In the genomic region with DNA sequence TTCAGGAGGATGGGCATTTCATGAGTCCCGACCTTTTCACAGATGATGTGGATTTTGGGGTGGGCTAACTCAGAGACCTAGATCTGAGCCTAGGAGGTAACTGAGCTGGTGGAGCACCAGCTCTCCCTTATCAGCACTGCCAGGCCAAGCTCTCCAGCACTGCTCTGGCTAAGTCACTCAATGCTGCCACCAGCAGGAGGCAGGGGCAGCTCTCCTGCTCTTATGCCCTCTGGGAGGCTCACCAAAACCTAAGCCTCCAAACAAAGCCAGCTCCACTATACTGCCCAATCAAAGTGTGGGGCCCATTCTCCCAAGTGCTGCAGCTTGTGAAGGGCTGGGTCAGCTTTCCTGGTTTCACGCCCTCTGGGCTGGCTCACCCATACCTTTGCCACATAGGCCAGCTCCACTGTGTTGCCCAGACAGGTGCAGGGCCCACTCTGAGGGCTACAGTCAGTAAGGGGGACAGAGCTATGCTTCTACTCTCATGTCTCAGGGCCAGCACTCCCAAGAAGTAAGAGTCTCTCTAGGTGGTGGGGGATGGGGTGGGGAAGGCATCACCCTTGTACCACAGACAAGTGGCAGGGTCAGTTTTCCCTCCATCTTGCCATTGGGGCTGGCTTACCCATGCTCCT, we compare ENCODE assay signal across 19 mouse cellular contexts. TPM values are rescaled to one million over a fixed set of nuclear protein-coding genes. Genes with fewer than 3 reads are reported as not detected.
DNase-seq lines count a peak whose midpoint lies in the region; ATAC-seq and TF ChIP-seq lines count a peak whose summit lies in the region.
"Had no signal": no experiment of that assay in that cellular context is flagged by ENCODE, and none has a peak within 500 bp of the region (broad histone marks: within the 10 kb centered on the region; RNA-seq: fewer than 3 reads in every experiment).

No protein-coding gene starts in this region.

- no peak overlapping the region for H3K9ac ChIP-seq in heart, postnatal 0 days (replicated peaks; ENCODE audit: low read depth, low read length)
- no peak overlapping the region for H3K9ac ChIP-seq in liver, embryonic 11.5 days (ENCODE audit: low read depth, low read length)
- H3K9ac ChIP-seq in stomach, postnatal 0 days (ENCODE audit: low read length): peak overlapping the region; percentile 18; the same call in 1 of the 2 replicates
- H3K9ac ChIP-seq: hindbrain, embryonic 12.5 days; neural tube, embryonic 13.5 days had no signal

- H3K27ac ChIP-seq in heart, postnatal 0 days (ENCODE audit: low read depth): no peak overlapping the region
- H3K27ac ChIP-seq in thymus, adult 2 months (ENCODE audit: control insufficient read depth, insufficient read depth, low read length): no peak overlapping the region
- no peak overlapping the region for H3K27ac ChIP-seq in liver, embryonic 11.5 days (ENCODE audit: low read depth, low read length)
- no peak overlapping the region for H3K27ac ChIP-seq in stomach, postnatal 0 days (replicated peaks)
- H3K27ac ChIP-seq: heart, embryonic 10.5 days; hindbrain, embryonic 12.5 days; neural tube, embryonic 13.5 days had no signal

- no peak for TF ChIP-seq EP300 in heart, postnatal 0 days (IDR thresholded peaks at IDR 0.05; ENCODE audit: low read depth)
- no peak for TF ChIP-seq EP300 in stomach, postnatal 0 days (optimal IDR thresholded peaks at IDR 0.05)

- no peaks in the 10 kb centered on the region for H3K4me1 ChIP-seq in heart, postnatal 0 days (ENCODE audit: control insufficient read depth, insufficient read depth)
- no peaks in the 10 kb centered on the region for H3K4me1 ChIP-seq in thymus, adult 2 months (replicated peaks; ENCODE audit: control insufficient read depth, insufficient read depth, low read length)
- 0 out of 2 replicates have a peak, but pooled peaks cover 3% of the 10 kb centered on the region for H3K4me1 ChIP-seq in liver, embryonic 11.5 days (replicated peaks; ENCODE audit: control insufficient read depth, insufficient read depth, low read length)
- H3K4me1 ChIP-seq in stomach, postnatal 0 days (replicated peaks; ENCODE audit: control insufficient read depth, insufficient read depth): no peaks in the 10 kb centered on the region
- H3K4me1 ChIP-seq: hindbrain, embryonic 12.5 days; neural tube, embryonic 13.5 days had no signal

- peak; percentile 41 for TF ChIP-seq CTCF in heart, postnatal 0 days (IDR thresholded peaks at IDR 0.05; ENCODE audit: low read depth)
- TF ChIP-seq CTCF in thymus, adult 2 months (IDR thresholded peaks at IDR 0.05; ENCODE audit: borderline replicate concordance, control insufficient read depth, extremely low read depth, insufficient read depth, low read length, poor library complexity): no peak
- TF ChIP-seq CTCF in stomach, postnatal 0 days (IDR thresholded peaks at IDR 0.05; ENCODE audit: low read depth): peak; percentile 53

- intact Hi-C loops in heart, postnatal 14 days (cut with DNase I): no loop called here

- DNase-seq in heart, postnatal 0 days (ENCODE audit: low spot score): no peak
- DNase-seq in heart, postnatal 14 days: no peak
- peak; percentile 19 for DNase-seq in thymus, postnatal 4 days
- DNase-seq in thymus, adult 2 months: no peak
- DNase-seq in liver, embryonic 11.5 days (ENCODE audit: low spot score): no peak
- DNase-seq in stomach, postnatal 0 days (ENCODE audit: low spot score): peak; percentile 44
- DNase-seq in left cerebral cortex, adult 9 months (ENCODE audit: low spot score in 2 of 2): no peak
- DNase-seq in right cerebral cortex, postnatal 10 days (ENCODE audit: low spot score in 2 of 2): no peak
- DNase-seq: adrenal gland, adult 8-10 months; cerebellum, adult 18-20 months; kidney, adult 8-10 months; layer of hippocampus, adult 9-11 months; left cerebral cortex, postnatal 4 days; lung, postnatal 10 days; right cerebral cortex, adult 18-20 months had no signal

- no peaks in the 10 kb centered on the region for H3K27me3 ChIP-seq in heart, postnatal 0 days (ENCODE audit: control insufficient read depth, insufficient read depth, low read length)
- no peaks in the 10 kb centered on the region for H3K27me3 ChIP-seq in thymus, adult 2 months (ENCODE audit: control insufficient read depth, insufficient read depth, low read length)
- H3K27me3 ChIP-seq in liver, embryonic 11.5 days (replicated peaks; ENCODE audit: control insufficient read depth, insufficient read depth, low read length): no peaks in the 10 kb centered on the region
- no peaks in the 10 kb centered on the region for H3K27me3 ChIP-seq in stomach, postnatal 0 days (ENCODE audit: control insufficient read depth, insufficient read depth, low read length)
- H3K27me3 ChIP-seq: hindbrain, embryonic 12.5 days; neural tube, embryonic 13.5 days; Patski had no signal

- ATAC-seq in heart, postnatal 0 days (ENCODE audit: insufficient read depth, low read depth): no peak
- peak; percentile 87 for ATAC-seq in liver, embryonic 11.5 days (replicated peaks; ENCODE audit: low FRiP score)
- ATAC-seq in stomach, postnatal 0 days (ENCODE audit: low FRiP score, low TSS enrichment): peak; percentile 52; the same call in 1 of the 2 replicates
- ATAC-seq: Patski had no signal

- H3K36me3 ChIP-seq in heart, postnatal 0 days (replicated peaks; ENCODE audit: control insufficient read depth, insufficient read depth, low read length): no peaks in the 10 kb centered on the region
- H3K36me3 ChIP-seq in thymus, adult 2 months (ENCODE audit: control insufficient read depth, insufficient read depth, low read length): no peaks in the 10 kb centered on the region
- no peaks in the 10 kb centered on the region for H3K36me3 ChIP-seq in liver, embryonic 11.5 days (ENCODE audit: control insufficient read depth, insufficient read depth, low read length)
- no peaks in the 10 kb centered on the region for H3K36me3 ChIP-seq in stomach, postnatal 0 days (ENCODE audit: control insufficient read depth, insufficient read depth, low read length)
- H3K36me3 ChIP-seq: heart, embryonic 10.5 days; hindbrain, embryonic 12.5 days; neural tube, embryonic 13.5 days had no signal

- 79% methylated on average over 2 of the region's 2 CpGs for WGBS in heart, postnatal 0 days
- WGBS in thymus, adult 2 months: 84% methylated on average over 2 of the region's 2 CpGs
- 65% methylated on average over 2 of the region's 2 CpGs for WGBS in liver, embryonic 11.5 days
- 76% methylated on average over 2 of the region's 2 CpGs for WGBS in stomach, postnatal 0 days

- no peak for TF ChIP-seq POLR2A in thymus, adult 2 months (IDR thresholded peaks at IDR 0.05; ENCODE audit: control insufficient read depth, extremely low read depth, insufficient read depth, low read length, poor library complexity)

- H3K4me3 ChIP-seq in heart, postnatal 0 days (ENCODE audit: low read depth, low read length): no peak overlapping the region
- H3K4me3 ChIP-seq in thymus, adult 2 months (ENCODE audit: control insufficient read depth, insufficient read depth, low read length): no peak overlapping the region
- no peak overlapping the region for H3K4me3 ChIP-seq in liver, embryonic 11.5 days (ENCODE audit: low read depth, low read length)
- no peak overlapping the region for H3K4me3 ChIP-seq in stomach, postnatal 0 days (ENCODE audit: low read depth, low read length)
- H3K4me3 ChIP-seq: heart, embryonic 10.5 days; hindbrain, embryonic 12.5 days; neural tube, embryonic 13.5 days had no signal

- no peak overlapping the region for H3K4me2 ChIP-seq in heart, postnatal 0 days (ENCODE audit: low read depth, low read length)
- no peak overlapping the region for H3K4me2 ChIP-seq in liver, embryonic 11.5 days
- H3K4me2 ChIP-seq in stomach, postnatal 0 days (replicated peaks; ENCODE audit: low read depth): no peak overlapping the region
- H3K4me2 ChIP-seq: hindbrain, embryonic 12.5 days; neural tube, embryonic 13.5 days had no signal

- H3K9me3 ChIP-seq in heart, postnatal 0 days (replicated peaks; ENCODE audit: control insufficient read depth, low read length): no peaks in the 10 kb centered on the region
- no peaks in the 10 kb centered on the region for H3K9me3 ChIP-seq in liver, embryonic 11.5 days (ENCODE audit: control insufficient read depth, low read length)
- H3K9me3 ChIP-seq in stomach, postnatal 0 days (ENCODE audit: control insufficient read depth, low read length): no peaks in the 10 kb centered on the region
- H3K9me3 ChIP-seq: heart, embryonic 10.5 days; hindbrain, embryonic 12.5 days; neural tube, embryonic 13.5 days had no signal

RNA-seq across cellular contexts. Expression of a gene that starts 9.8 kb away (rescaled TPM):
- total RNA-seq in heart, postnatal 0 days (2014; rRNA removed; ENCODE audit: low replicate concordance): 31.0 and 31.9 TPM in 2 replicates
- 157 and 172 TPM in 2 replicates for polyA plus RNA-seq in heart, postnatal 0 days (2015; fragmentation: Nextera tagmentation; extraction: Ambion mirVana)
- 10 to 100 TPM; 69.4 to 74.7 TPM for total RNA-seq in heart, postnatal 14 days (2021)
- 5.4 and 6.9 TPM in 2 replicates for polyA plus RNA-seq in thymus, adult 2 months (2012; rRNA removed)
- polyA plus RNA-seq in liver, embryonic 11.5 days (2014; fragmentation: Nextera tagmentation; extraction: Ambion mirVana): 317 and 327 TPM in 2 replicates
- 161 and 203 TPM in 2 replicates for polyA plus RNA-seq in stomach, postnatal 0 days (2015; fragmentation: Nextera tagmentation; extraction: Ambion mirVana)

RNA-seq across cellular contexts. Expression of a gene that starts 29.8 kb away (rescaled TPM):
- 69.9 and 129 TPM in 2 replicates for total RNA-seq in heart, postnatal 0 days (2014; rRNA removed; ENCODE audit: low replicate concordance)
- 33.9 and 43.0 TPM in 2 replicates for polyA plus RNA-seq in heart, postnatal 0 days (2015; fragmentation: Nextera tagmentation; extraction: Ambion mirVana)
- total RNA-seq in heart, postnatal 14 days (2021): 10 to 100 TPM; 41.1 to 42.8 TPM
- polyA plus RNA-seq in thymus, adult 2 months (2012; rRNA removed): 2.5 and 3.4 TPM in 2 replicates
- 44.9 and 47.7 TPM in 2 replicates for polyA plus RNA-seq in liver, embryonic 11.5 days (2014; fragmentation: Nextera tagmentation; extraction: Ambion mirVana)
- polyA plus RNA-seq in stomach, postnatal 0 days (2015; fragmentation: Nextera tagmentation; extraction: Ambion mirVana): 21.4 and 25.1 TPM in 2 replicates

RNA-seq across cellular contexts. Expression of a gene that starts 33.9 kb away (rescaled TPM):
- 7.0 and 13.1 TPM in 2 replicates for total RNA-seq in heart, postnatal 0 days (2014; rRNA removed; ENCODE audit: low replicate concordance)
- 43.3 and 45.7 TPM in 2 replicates for polyA plus RNA-seq in heart, postnatal 0 days (2015; fragmentation: Nextera tagmentation; extraction: Ambion mirVana)
- 10 to 100 TPM; 19.1 to 20.2 TPM for total RNA-seq in heart, postnatal 14 days (2021)
- polyA plus RNA-seq in thymus, adult 2 months (2012; rRNA removed): 4.0 and 4.8 TPM in 2 replicates
- 67.9 and 68.1 TPM in 2 replicates for polyA plus RNA-seq in liver, embryonic 11.5 days (2014; fragmentation: Nextera tagmentation; extraction: Ambion mirVana)
- polyA plus RNA-seq in stomach, postnatal 0 days (2015; fragmentation: Nextera tagmentation; extraction: Ambion mirVana): 29.4 and 32.0 TPM in 2 replicates

RNA-seq across cellular contexts. Expression of a gene that starts 45.5 kb away (rescaled TPM):
- total RNA-seq in heart, postnatal 0 days (2014; rRNA removed; ENCODE audit: low replicate concordance): 42.6 and 55.0 TPM in 2 replicates
- polyA plus RNA-seq in heart, postnatal 0 days (2015; fragmentation: Nextera tagmentation; extraction: Ambion mirVana): 9.6 and 12.9 TPM in 2 replicates
- total RNA-seq in heart, postnatal 14 days (2021): 100 to 1,000 TPM; 110 to 118 TPM
- polyA plus RNA-seq in thymus, adult 2 months (2012; rRNA removed): 13.7 and 13.9 TPM in 2 replicates
- polyA plus RNA-seq in liver, embryonic 11.5 days (2014; fragmentation: Nextera tagmentation; extraction: Ambion mirVana): 11.3 and 11.5 TPM in 2 replicates
- polyA plus RNA-seq in stomach, postnatal 0 days (2015; fragmentation: Nextera tagmentation; extraction: Ambion mirVana): 7.9 and 9.0 TPM in 2 replicates

Comparison
In these comparisons a context has a peak if more than half of its experiments do, and no peak if none do; other contexts are left out.
1. DNase-seq: peak in thymus, postnatal 4 days (single experiment) and stomach, postnatal 0 days (single experiment); none in heart, postnatal 0 days (single experiment), heart, postnatal 14 days (0 of 2), thymus, adult 2 months (single experiment), liver, embryonic 11.5 days (single experiment), left cerebral cortex, adult 9 months (0 of 2) and right cerebral cortex, postnatal 10 days (0 of 2).
2. RNA of a gene that starts 9.8 kb away (polyA plus RNA-seq): 317 to 327 TPM in liver, embryonic 11.5 days, 161 to 203 TPM in stomach, postnatal 0 days and 157 to 172 TPM in heart, postnatal 0 days; 5.4 to 6.9 TPM in thymus, adult 2 months; every median in the first group is over 10 times any median in the second.